Mouse (Mus musculus) G1E (cell line): ENCODE data around the gene Lcn2. TPM values are rescaled to one million over a fixed set of nuclear protein-coding genes. Genes with fewer than 3 reads are reported as not detected.

Experiments used
- ATAC-seq: 2 replicates; pipeline ENCODE4 v1.8.0; 2016; ENCODE audit warnings: mild to moderate bottlenecking; ENCODE audit not compliant: insufficient number of reproducible peaks, poor library complexity, low FRiP score, severe bottlenecking; ENCODE audit errors: extremely low read depth
- DNase-seq: peaks from one replicate; pipeline ENCODE4 v3.0.0; 2012; ENCODE audit warnings: low spot score
- H3K27me3 ChIP-seq: 2 replicates; pipeline ENCODE4 v1.6.1; 2012; ENCODE audit warnings: mild to moderate bottlenecking, low read length, inconsistent platforms; ENCODE audit not compliant: insufficient read depth
- H3K36me3 ChIP-seq: replicated peaks from 2 replicates; pipeline ENCODE3; 2012; ENCODE audit warnings: mild to moderate bottlenecking, inconsistent platforms
- H3K4me1 ChIP-seq: 2 replicates; pipeline ENCODE4 v1.6.1; 2012; ENCODE audit warnings: low read depth, low read length, inconsistent platforms, mixed read lengths; ENCODE audit not compliant: insufficient read depth
- H3K4me3 ChIP-seq: 2 replicates; pipeline ENCODE4 v1.5.1; 2012; ENCODE audit warnings: low read depth, mild to moderate bottlenecking, inconsistent platforms, low read length, moderate library complexity, mixed read lengths
- H3K9me3 ChIP-seq: replicated peaks from 2 replicates; pipeline ENCODE4 v1.6.1; 2012; ENCODE audit warnings: inconsistent platforms
- CTCF ChIP-seq: IDR thresholded peaks from 2 replicates; pipeline ENCODE4 v1.5.1; 2012; ENCODE audit warnings: low read depth, low read length, inconsistent platforms, mixed read lengths
- GATA1 ChIP-seq: IDR thresholded peaks from 2 replicates; pipeline ENCODE4 v1.6.1; 2012; ENCODE audit warnings: borderline replicate concordance, low read length, inconsistent platforms, mixed read lengths
- GATA2 ChIP-seq: IDR thresholded peaks from 2 replicates; pipeline ENCODE4 v1.6.1; 2012; ENCODE audit warnings: low read depth, low read length, inconsistent platforms, borderline replicate concordance
- POLR2AphosphoS5 ChIP-seq: IDR thresholded peaks from 2 replicates; pipeline ENCODE4 v1.6.1; 2012; ENCODE audit warnings: low read depth, low read length, inconsistent platforms; ENCODE audit not compliant: insufficient replicate concordance
- TAL1 ChIP-seq: conservative IDR thresholded peaks from 2 replicates; pipeline ENCODE4 v1.6.1; 2012; ENCODE audit warnings: low read depth, low read length, inconsistent platforms, mixed read lengths
- polyA plus RNA-seq: library from polyadenylated mRNA; stranded (reverse); fragments of >175 nt; gene quantifications from 2 replicates; pipeline ENCODE4 v1.2.3, GENCODE M21; 2012
- total RNA-seq, 2 experiments: library from RNA; stranded (forward) in 1 of 2; stranded (reverse) in 1 of 2; fragments of 200-1000 nt in 1 of 2; fragments of >200 nt in 1 of 2; fragmentation: Nextera tagmentation in 1 of 2; gene quantifications; 2 replicates each; pipeline ENCODE4 v1.2.3; 2014 to 2017

Gene Lcn2
- total and polyA plus RNA-seq, 3 experiments: 0.05 TPM; not detected in 2

GRCm38 (mm10) chr2:32421851-32422251 lies 33.8 kb upstream of the Lcn2 start:
- H3K9me3 ChIP-seq: no peaks in the 10 kb centered on the region
- H3K27me3 ChIP-seq: no peaks in the 10 kb centered on the region
- ATAC-seq: no peak
- TF ChIP-seq POLR2AphosphoS5: no peak
- TF ChIP-seq TAL1: no peak
- no peak for TF ChIP-seq CTCF
- no peak for TF ChIP-seq GATA1
- no peak for TF ChIP-seq GATA2
- DNase-seq: no peak
- peaks cover 60% of the 10 kb centered on the region for H3K36me3 ChIP-seq
- no peak overlapping the region for H3K4me3 ChIP-seq
- peaks cover 28% of the 10 kb centered on the region for H3K4me1 ChIP-seq

DNA sequence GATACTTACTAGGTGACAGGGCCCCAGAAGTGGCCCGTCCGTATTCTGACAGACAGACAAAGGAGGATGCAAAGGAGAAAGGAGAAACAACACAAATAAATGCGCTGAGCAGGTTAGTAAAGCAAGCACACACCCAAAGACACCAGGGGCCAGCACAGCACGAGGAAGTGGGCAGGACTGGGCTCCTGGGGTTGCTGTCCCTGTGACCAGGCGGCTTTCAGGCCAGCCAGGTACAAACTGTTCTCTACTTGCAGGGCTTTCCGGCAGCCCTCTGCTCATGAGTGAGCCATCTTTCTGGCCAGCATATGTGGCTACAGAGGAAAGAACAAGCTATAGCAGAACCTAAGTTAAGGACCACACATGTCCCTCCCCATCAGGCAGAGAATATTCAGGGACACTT lies 32.6 kb upstream of the Lcn2 start:
- no peak for TF ChIP-seq CTCF
- no peak for TF ChIP-seq TAL1
- no peak for TF ChIP-seq POLR2AphosphoS5
- Histone ChIP-seq H3K4me1 (peaks cover 25% of the 10 kb centered on the region), H3K9me3 (no peaks in the 10 kb centered on the region), H3K27me3 (no peaks in the 10 kb centered on the region), H3K4me3 (no peak overlapping the region), H3K36me3 (peaks cover 67% of the 10 kb centered on the region)
- DNase-seq: no peak
- ATAC-seq: no peak

DNA sequence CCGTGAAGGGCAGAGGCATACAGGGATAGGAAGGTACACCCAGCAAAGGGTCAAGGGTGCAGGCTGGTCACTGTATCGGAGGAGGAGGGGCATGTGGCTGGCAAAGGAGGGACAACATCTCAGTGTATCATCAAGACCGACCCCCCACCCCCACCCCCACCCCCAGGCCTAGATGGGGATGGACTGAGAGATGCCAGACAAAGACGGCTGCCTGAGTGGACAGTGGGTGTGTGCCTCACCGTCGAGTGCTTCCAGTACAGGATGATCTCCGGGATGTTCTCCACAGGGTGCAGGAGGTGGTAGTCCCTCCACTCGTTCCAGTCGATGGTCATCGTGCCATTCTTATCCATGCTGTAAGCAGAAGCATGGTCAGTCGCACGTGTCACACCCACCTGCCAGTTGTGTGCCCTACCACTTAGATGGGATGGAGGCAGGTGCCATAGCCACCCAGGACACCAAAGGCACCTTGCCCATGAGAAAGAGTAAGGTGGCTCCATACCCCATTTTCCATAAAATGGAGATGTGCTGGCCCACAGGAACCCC lies 32.1 kb upstream of the Lcn2 start:
- Histone ChIP-seq H3K9me3 (no peaks in the 10 kb centered on the region), H3K36me3 (peaks cover 70% of the 10 kb centered on the region), H3K4me3 (no peak overlapping the region), H3K4me1 (peaks cover 25% of the 10 kb centered on the region), H3K27me3 (no peaks in the 10 kb centered on the region)
- ATAC-seq (no peak), DNase-seq (no peak)
- TF ChIP-seq GATA1 (no peak), POLR2AphosphoS5 (no peak), TAL1 (no peak), GATA2 (no peak), CTCF (no peak)

- no peak for ATAC-seq
- no peaks in the 10 kb centered on the region for H3K9me3 ChIP-seq
- peaks cover 77% of the 10 kb centered on the region for H3K36me3 ChIP-seq
- peaks cover 19% of the 10 kb centered on the region for H3K4me1 ChIP-seq
- TF ChIP-seq CTCF: no peak
- no peak for TF ChIP-seq POLR2AphosphoS5
- no peak for TF ChIP-seq TAL1
- DNase-seq: no peak
- H3K4me3 ChIP-seq: no peak overlapping the region
- H3K27me3 ChIP-seq: no peaks in the 10 kb centered on the region
Measured at GRCm38 (mm10) chr2:32419359-32419758, 31.3 kb upstream of the Lcn2 start.

DNA sequence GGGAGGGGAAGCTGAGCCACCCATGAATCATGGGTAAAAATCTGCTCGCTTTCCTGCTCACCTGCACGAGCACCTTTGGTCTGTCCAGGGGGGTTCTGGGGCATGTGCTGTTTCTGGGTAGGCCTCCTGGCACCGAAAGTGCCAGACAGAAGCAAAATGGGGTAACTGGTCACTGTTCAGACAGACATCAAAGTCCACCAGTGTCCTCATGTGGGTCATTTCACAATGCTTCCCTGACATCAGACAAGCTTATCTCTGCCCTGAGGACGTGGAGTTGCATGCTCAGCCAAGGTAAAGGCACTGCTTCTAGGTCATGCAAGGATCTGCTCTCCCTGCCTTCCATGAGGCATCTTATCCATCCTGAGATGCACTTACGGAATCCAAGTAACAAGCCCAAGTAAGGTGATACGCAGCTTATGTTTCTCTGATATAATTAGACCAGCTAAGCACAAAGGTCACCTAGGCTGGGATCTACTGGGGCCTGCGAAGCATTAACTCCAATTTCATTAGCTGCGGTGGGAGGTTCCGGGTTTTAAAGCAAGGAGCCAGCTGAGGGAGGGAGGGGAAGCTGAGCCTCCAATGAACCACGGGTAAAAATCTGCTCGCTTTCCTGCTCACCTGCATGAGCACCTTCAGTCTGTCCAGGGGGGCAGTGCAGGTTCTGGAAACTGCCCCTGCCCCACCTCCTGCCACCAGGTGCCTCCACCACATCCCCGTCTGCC lies 30.5 kb upstream of the Lcn2 start:
- no peak overlapping the region for H3K4me3 ChIP-seq
- ATAC-seq (no peak), DNase-seq (no peak)
- H3K9me3 ChIP-seq: no peaks in the 10 kb centered on the region
- TF ChIP-seq CTCF (no peak), POLR2AphosphoS5 (no peak), GATA2 (no peak), GATA1 (no peak), TAL1 (no peak)
- peaks cover 84% of the 10 kb centered on the region for H3K36me3 ChIP-seq
- H3K4me1 ChIP-seq: peaks cover 11% of the 10 kb centered on the region
- H3K27me3 ChIP-seq: no peaks in the 10 kb centered on the region

DNA sequence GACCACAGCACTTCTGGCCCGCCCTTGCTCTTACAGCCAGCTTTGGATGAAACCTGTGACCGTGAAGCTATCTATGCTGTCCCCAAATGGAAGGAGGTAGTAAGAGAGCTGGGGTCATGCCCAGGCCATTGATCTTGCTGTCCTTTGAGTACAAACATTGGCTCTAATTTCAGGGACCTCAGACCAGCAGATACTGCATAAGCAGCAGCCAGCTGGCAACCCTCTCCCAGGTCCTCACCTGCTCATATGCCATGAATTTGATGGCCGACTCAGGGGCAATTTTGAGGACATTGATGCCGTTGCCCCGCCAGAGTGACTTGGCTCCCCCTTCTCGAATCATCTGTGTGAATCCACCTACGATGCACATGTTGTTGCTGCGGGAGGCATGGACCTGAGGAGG lies 29.4 kb upstream of the Lcn2 start:
- DNase-seq: no peak
- H3K36me3 ChIP-seq: peaks cover 87% of the 10 kb centered on the region
- no peaks in the 10 kb centered on the region for H3K9me3 ChIP-seq
- no peaks in the 10 kb centered on the region for H3K27me3 ChIP-seq
- peaks cover under 1% of the 10 kb centered on the region for H3K4me1 ChIP-seq
- TF ChIP-seq TAL1 (no peak), CTCF (no peak), GATA2 (no peak), POLR2AphosphoS5 (no peak), GATA1 (no peak)
- H3K4me3 ChIP-seq: no peak overlapping the region
- no peak for ATAC-seq

GRCm38 (mm10) chr2:32416556-32416955 lies 28.5 kb upstream of the Lcn2 start:
- no peaks in the 10 kb centered on the region for H3K27me3 ChIP-seq
- TF ChIP-seq POLR2AphosphoS5: no peak
- no peak for TF ChIP-seq GATA2
- TF ChIP-seq CTCF: no peak
- no peaks in the 10 kb centered on the region for H3K4me1 ChIP-seq
- H3K4me3 ChIP-seq: no peak overlapping the region
- H3K36me3 ChIP-seq: peaks cover 81% of the 10 kb centered on the region
- H3K9me3 ChIP-seq: no peaks in the 10 kb centered on the region
- DNase-seq: no peak
- ATAC-seq: no peak
